Mouse (Mus musculus) adrenal gland, adult (tissue): Measurements from ENCODE around the gene Acsl6.
A peak's percentile ranks its signal among the peaks of the same experiment; 100 is the strongest.
"Not testable (repeated sequence)": the region's sequence is repeated elsewhere in the genome, so short reads cannot be mapped to it uniquely, and the experiment has no call there.

Experiments used
- DNase-seq, 2 experiments: peaks; one replicate each; pipeline ENCODE4 v3.0.0; 2022 to 2023; ENCODE audit warnings: low spot score in 1 of 2; ENCODE audit not compliant: inconsistent age in 2 of 2

The Acsl6 gene

DNA sequence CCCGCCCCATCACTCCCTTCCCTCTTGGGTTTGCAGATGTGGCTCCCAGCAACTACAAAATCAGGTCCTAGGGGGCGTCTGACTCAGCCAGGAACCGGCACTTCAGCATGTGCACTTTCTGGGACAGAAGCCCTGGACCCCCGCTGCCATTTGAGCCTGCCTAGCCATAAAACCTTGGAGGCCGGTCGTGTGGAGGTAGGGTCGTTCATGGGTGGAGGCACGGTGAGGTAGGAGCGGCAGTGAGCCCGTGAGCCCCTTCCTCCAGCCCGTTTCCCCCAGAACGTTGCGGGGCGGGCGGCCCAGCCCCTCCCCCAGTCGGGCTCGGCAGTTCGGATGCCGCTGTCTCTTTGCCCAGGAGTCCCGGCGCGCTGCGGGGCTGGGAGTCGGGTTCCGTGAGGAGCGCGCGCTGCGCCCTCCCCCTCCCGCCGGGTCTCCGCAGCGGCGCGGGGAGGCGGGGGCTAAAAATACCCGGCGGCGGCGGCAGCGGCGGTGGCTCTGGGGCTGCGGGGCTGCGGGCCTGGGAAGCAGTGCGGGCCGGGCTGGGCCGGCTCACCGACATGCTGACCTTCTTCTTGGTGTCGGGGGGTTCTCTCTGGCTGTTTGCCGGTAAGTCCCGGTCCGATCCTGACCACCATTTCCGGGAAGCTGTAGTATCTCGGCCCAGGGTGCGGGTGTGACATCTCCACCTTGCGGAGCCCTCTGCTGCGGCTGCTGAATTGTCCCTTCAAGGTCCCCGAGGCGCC is at the start of gene Acsl6:
Gene Acsl6, plus strand, starts transcription at position 71 of the 743 bp plus-strand sequence.
- peak in 1 of 2 experiments; percentile 38 for DNase-seq

DNA sequence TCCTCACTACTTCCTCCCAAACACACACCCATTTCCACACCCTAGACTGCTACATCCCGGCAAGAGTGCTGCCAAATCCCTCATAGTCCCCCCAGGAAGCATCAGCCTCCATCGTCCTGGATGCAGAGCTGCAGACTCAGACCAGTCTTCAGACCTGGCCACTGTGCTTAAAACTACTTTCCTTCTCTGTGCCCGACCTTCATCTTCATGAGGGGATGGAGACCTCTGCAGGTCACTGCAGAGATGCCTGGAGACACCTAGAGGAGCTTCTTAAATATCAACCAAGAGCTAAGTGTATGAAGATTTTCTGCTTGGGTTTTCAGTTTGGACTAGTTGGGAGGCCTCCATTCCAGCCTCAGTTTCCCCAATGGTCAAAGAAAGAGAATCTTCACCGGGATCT is 49.5 kb upstream of the Acsl6 start:
- peak; percentile 21 to 44 for DNase-seq

DNA sequence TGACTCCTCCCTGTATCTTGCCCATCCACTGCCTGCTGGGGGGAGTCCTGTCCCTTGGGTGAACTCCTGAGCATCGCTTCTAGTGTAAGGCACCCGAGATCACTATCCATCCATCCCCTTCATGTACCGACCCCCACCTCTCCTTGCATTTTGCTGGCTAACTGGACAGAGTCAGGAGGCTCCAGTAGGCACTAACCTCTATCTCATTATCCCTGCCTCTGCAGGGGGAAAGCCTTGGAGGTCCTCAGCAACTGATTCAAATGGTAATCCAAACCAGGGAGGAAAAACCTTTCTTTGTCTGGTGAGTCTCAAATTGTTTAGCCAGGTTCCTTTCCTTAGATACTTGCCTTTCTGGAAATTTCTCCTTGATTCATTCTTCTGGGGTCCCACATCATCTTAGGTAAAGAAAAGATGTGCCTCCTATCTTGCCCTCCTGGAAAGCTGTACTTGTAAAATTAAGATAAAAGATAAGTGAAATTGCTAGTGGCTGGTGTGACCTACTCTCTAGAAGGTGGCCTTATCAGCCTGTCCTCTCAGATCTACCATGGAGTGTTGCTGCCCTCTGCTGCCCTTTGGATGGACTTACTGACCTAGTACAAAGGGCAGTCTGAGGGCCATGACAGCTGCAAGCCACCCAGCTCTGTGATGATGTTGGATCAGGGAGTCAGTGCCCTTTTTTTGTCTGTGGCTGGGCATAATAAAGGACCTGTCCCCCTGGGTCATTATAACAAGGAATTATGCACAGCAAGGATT is 46.8 kb upstream of the Acsl6 start:
- DNase-seq: peak; percentile 83 to 94

DNA sequence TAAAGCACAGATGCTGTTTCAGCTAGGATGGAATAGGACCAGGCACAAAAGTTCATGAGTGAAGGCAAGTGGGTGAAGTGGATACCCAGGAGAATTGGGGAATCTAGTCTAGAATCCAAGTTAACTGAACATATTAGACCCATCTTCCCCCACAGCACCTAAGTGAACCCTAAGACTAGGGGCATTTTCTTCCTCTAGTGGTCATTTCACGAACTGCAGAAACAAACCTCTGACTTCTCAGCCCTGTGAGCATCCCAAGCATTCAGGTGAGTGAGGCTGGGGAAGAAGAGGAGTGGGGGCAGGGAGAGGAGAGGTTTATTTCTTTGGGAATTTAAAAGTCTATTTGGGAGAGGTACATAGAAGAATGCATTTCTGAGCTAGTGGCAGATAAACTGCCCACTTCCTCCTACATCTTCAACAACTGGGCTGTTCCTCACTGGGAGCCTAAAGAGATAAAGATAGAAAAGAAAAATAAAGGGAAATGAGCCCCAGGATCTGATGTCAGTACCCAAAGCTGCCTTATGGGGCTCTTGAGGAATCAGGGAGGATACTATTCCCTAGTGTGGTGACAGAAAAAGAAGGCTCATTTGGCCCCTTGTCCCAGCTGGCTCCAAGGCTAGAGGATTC is 40.1 kb upstream of the Acsl6 start:
- no peak for DNase-seq

GRCm38 (mm10) chr11:54264542-54264941 is 39.1 kb upstream of the Acsl6 start:
- peak; percentile 26 to 80 for DNase-seq

DNA sequence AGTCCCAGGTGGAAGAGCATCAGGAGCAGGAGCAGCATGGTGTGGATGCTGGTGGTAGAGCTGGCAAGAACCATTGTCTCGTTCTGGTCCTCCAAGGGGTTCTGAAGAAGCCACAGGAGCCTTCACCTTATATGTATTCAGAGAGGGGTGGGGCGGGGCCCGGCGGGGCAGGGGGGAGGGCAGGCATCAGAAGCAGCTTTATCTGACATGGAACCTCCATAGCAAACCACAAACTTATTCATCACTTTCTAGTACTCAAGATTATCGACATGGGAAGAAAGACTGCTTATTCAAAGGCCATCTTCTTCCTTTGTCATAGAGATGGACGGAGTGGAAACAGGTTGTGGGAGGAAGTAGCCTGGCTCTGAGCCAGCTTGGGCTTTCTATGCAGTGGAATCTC is 36.4 kb upstream of the Acsl6 start, which contains the start of gene Il3:
Gene Il3, minus strand, starts transcription at position 101 of the 400 bp plus-strand sequence.
- DNase-seq: no peak

GRCm38 (mm10) chr11:54269191-54269896 is 34.3 kb upstream of the Acsl6 start:
- no peak for DNase-seq

DNA sequence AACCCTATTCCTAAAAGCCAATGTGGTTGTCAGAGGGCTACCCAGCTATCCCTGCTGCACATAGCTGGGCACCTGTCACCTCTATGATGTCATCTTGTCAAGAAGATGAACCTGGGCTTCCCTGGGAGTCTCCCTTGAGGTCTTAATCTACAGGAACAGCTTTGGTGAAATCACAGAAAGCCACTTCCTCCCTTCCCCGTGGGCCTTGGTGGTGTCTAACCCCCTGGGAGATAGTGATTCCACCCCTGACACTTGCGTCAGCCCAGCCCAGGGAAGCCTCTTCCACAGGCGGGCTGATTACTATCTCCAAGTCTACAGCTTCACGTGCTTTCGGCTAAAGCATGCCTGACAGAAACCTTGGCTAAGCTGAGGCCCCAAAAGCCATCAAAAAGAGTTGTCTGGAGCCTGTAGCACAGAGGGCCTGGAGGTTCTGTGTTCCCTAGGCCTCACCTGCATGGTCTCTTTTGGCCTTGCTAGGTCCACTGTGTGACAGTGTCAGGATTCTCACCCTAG is 32.1 kb upstream of the Acsl6 start:
- DNase-seq: no peak

DNA sequence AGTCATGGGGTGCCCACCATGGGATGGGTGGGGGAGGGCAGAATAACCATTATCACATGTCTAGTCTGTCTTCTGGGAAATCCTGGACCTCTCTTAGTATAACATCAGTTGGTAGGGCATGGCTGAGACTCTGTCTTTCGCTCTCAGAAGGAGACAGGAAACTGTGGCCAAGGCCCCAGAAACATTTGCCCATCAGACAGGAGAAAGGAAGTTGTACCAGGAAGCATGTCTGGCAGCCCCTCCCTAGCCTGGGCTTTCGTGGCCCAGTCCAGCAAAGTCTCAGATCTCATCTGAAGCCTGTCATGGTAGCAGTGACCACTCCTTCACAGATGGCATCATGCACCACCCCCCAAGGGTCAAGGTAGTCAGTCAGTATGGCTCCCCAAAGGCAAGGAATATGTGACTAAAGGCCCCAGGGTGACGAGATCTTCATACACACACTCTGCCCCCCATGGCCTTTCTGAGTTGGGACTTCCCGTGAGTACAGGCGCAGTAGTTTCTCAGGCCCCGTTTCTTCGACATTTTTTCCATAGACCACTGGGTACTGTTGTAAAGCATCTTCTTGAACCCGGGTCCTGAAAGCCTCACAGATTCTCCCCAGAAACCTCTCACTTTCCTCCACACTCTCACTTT is 15.7 kb upstream of the Acsl6 start:
- no peak for DNase-seq

DNA sequence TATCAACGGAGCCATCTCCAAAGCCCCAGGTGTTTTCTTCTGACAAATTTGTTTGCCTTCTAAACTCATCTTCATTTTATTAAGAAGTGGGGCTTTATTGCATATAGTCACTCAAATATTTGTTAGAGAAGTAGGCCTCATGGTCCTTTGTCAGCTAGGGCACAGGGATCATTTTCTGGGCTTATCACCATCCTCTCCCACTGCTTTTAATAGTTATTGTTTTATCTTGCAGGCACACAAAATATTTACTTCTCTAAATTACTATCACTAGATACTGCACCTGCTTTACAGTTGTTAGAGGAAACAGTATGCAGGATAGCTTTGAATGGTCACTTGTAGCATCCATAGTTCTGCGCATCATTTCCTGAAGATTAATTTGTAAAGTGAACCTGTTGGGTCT is 11.4 kb upstream of the Acsl6 start:
- DNase-seq: no peak

- no peak for DNase-seq
Observed at GRCm38 (mm10) chr11:54293980-54294807, 9.4 kb upstream of the Acsl6 start.

- DNase-seq: no peak
Observed at GRCm38 (mm10) chr11:54295971-54296370, 7.6 kb upstream of the Acsl6 start.

DNA sequence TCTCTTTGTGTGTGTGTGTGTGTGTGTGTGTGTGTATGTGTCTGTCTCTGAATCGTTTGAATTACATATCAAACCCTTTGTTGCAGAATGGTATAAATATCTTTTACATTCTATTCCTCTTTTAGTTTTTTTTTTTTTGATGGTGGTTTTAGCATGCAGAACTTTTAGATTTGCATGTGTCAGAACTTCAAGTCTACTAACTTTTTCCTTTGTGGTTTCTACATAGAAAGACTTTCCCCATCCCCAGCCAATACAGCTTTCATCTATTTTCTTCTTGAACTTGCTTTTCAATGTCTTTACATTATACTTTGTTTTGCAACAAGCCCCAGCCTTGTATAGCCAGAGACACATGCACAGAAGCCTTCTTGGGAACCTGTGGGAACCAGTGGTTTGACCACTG is 6.9 kb upstream of the Acsl6 start:
- DNase-seq: no peak

- DNase-seq: not testable (repeated sequence)
Observed at GRCm38 (mm10) chr11:54297471-54297870, 6.1 kb upstream of the Acsl6 start.

- DNase-seq: no peak
Observed at GRCm38 (mm10) chr11:54298777-54299176, 4.8 kb upstream of the Acsl6 start.

DNA sequence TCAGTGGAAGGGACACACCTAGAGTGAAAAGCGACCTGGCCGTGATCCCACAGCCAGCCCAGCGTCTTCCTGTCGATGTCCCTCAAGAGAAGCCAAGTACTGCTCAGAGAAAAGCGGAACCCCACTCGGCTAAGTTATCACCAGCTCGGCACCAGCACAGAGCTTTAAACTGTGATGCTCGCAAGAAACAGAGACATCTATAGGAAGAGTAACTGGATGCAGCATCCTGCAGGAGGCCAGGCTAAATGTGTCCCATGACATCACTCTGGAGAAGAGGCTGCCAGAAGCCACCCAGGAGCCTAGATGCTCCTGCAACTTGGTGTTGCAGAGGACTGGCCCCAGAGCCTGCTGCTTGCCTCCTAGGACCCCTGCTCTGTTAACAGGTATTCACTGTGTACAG is 1.6 kb upstream of the Acsl6 start:
- no peak for DNase-seq

DNA sequence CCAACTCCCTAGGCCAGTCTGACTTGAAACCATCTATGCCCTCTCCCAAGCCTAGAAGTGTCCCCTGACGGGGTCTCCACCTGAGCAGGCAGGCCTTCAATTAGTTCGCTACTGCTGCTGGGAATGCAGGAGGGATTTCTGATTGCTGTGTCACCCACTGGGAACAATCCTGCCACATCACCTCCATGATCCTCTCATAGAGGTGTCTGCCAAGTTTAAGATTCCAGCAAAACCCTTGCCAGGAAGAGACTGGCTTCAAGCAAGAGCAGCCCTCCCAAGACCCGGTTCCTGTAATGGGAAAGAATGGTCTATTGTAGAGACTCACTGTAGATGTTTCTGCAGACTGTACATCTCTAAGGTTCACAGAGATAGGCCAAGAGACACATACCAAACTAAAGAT is 992 bp upstream of the Acsl6 start:
- no peak for DNase-seq

DNA sequence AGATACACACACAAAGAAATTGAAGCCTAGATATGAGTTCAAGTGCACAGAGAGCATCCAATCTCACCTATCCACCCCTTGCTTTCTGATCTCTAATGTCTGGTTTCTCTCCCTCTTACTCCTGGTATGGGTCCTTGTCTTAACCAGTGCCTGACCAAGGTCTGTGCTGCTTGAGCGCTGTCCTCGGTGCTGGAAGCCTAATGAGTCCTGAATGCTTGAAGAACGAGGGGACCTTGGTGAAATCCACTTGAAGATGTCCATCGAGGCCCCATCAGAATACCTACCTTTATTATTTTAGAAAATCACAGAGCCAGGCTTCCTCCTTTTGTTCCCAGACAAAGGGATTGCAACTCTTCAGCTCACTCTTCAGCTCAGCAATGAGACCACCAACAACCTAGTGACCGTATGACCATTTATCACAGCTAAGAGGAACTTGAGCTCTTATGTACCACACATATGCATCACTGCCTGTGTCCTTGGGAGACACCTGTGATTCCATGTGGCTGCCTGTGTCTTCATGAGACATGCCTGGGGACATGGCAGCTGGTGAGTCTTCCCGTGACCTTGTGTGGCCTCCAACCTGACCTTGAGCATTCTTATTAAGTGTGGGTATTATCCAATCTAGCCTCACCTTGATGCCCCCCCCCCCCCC is 396 bp upstream of the Acsl6 start:
- DNase-seq: peak in 1 of 2 experiments; percentile 41

- peak in 1 of 2 experiments; percentile 48 for DNase-seq
Observed at GRCm38 (mm10) chr11:54304471-54304873, 874 bp downstream of the Acsl6 start.
